Mouse (Mus musculus) midbrain, embryonic 16.5 days (tissue): ENCODE measurements around the gene Stk38. TPM values are rescaled to one million over a fixed set of nuclear protein-coding genes. Genes with fewer than 3 reads are reported as not detected.

Experiments
- ATAC-seq: fragments of 200-750 bp; cut with Nextera tagmentation; 2 replicates; pipeline ENCODE4 v1.8.0; 2017; ENCODE audit warnings: moderate TSS enrichment
- H3K27ac ChIP-seq: fragments of 300-500 bp; sonication (generic); 2 replicates; pipeline ENCODE4 v1.5.1; 2014; ENCODE audit warnings: mild to moderate bottlenecking, low read length, mixed read lengths
- H3K27me3 ChIP-seq: fragments of 300-500 bp; sonication (generic); 2 replicates; pipeline ENCODE4 v1.6.1; 2014; ENCODE audit warnings: low read depth, low read length, mixed read lengths; ENCODE audit not compliant: control insufficient read depth, insufficient read depth
- H3K36me3 ChIP-seq: fragments of 300-500 bp; sonication (generic); 2 replicates; pipeline ENCODE4 v1.6.1; 2014; ENCODE audit warnings: mild to moderate bottlenecking, low read length, moderate library complexity, mixed read lengths; ENCODE audit not compliant: control insufficient read depth, insufficient read depth
- H3K4me1 ChIP-seq: fragments of 300-500 bp; sonication (generic); 2 replicates; pipeline ENCODE4 v1.6.1; 2014; ENCODE audit warnings: mild to moderate bottlenecking, low read length, mixed read lengths; ENCODE audit not compliant: control insufficient read depth, insufficient read depth
- H3K4me2 ChIP-seq: fragments of 300-500 bp; sonication (generic); 2 replicates; pipeline ENCODE4 v1.6.1; 2014; ENCODE audit warnings: mild to moderate bottlenecking, low read length, mixed read lengths
- H3K4me3 ChIP-seq: fragments of 300-500 bp; sonication (generic); 2 replicates; pipeline ENCODE4 v1.5.1; 2014; ENCODE audit warnings: low read depth, mild to moderate bottlenecking, low read length, moderate library complexity, mixed read lengths
- H3K9ac ChIP-seq: fragments of 300-500 bp; sonication (generic); 2 replicates; pipeline ENCODE4 v1.6.1; 2014; ENCODE audit warnings: low read depth, low read length, mixed read lengths
- H3K9me3 ChIP-seq: fragments of 300-500 bp; sonication (generic); replicated peaks from 2 replicates; pipeline ENCODE4 v1.6.1; 2014; ENCODE audit warnings: mild to moderate bottlenecking, low read length, mixed read lengths; ENCODE audit not compliant: control insufficient read depth, poor library complexity, severe bottlenecking
- WGBS: fragments of 180-500 bp; shearing (Covaris S2); extraction: QIAGEN DNeasy Blood & Tissue Kit; methylation state at CpG from one replicate; pipeline ENCODE4 v1.1.7; 2014; 5-methylcytosine and 5-hydroxymethylcytosine counted together
- polyA plus RNA-seq: library from polyadenylated mRNA; unstranded; fragments of >200 nt; fragmentation: Nextera tagmentation; extraction: Ambion mirVana; gene quantifications from 2 replicates; pipeline ENCODE4 v1.2.1, GENCODE M21; 2015

The Stk38 gene
- polyA plus RNA-seq, 1 experiment from 2014 or later: 83.1 TPM

DNA sequence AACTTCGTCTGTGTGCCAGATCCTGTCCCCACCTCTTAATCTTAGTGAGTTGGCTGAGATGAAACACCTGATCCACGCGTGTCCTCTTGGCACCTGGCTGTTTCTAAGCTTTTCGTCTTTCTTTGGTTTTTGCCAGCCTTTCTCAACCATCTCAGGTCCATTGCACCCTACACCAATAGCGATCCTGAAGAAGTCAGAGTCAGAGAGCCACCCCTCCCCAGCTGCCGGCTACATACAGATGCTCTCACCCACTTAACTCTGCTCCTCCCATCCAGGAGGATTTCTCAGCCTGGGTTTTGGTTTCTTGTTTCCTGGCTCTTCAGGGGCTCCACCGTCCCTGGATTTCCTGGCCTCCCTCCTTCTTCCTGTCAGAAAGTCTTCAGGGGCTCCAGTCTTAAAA is 11.6 kb upstream of the Stk38 start:
- Histone ChIP-seq H3K27me3 (no peaks in the 10 kb centered on the region), H3K36me3 (no peaks in the 10 kb centered on the region), H3K4me1 (no peaks in the 10 kb centered on the region), H3K27ac (no peak overlapping the region), H3K9me3 (no peaks in the 10 kb centered on the region), H3K4me2 (no peak overlapping the region), H3K9ac (no peak overlapping the region), H3K4me3 (no peak overlapping the region)
- WGBS: 83% methylated on average over 7 of the region's 7 CpGs
- no peak for ATAC-seq

DNA sequence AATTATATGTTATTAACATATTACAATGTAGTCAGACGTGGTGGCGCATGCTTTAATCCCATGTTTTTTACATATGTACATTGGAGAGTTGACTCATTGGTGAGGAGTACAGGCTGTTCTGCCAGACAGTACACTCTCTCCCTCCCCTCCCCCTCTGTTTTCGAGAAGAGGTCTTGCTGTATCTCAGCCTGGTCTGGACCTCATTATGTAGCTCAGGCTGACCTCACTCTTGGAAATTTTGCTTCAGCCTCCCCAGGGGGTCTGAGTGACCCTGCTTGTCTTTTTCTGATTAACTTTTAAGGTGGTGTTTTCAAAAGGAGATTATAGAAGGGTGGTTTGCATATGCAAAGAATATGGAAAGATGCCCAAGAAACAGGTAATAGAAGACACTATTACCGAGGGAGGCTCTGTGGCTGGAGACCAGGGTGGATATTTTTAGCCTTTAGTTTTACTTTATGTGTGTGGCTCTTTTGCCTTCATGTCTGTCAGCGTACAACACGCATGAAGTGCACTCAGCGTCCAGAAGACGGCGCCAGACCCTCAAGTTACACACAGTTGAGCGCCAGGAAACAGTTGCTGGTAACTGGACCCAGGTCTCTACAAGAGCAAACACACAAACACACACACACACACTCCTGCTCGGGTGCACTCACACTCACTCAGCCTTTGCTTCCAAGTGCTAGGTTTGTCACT is 10.6 kb upstream of the Stk38 start:
- 56% methylated on average over 11 of the region's 11 CpGs for WGBS
- Histone ChIP-seq H3K36me3 (no peaks in the 10 kb centered on the region), H3K27me3 (no peaks in the 10 kb centered on the region), H3K9ac (no peak overlapping the region), H3K4me3 (no peak overlapping the region), H3K9me3 (no peaks in the 10 kb centered on the region), H3K27ac (no peak overlapping the region), H3K4me2 (no peak overlapping the region), H3K4me1 (no peaks in the 10 kb centered on the region)
- ATAC-seq: no peak

DNA sequence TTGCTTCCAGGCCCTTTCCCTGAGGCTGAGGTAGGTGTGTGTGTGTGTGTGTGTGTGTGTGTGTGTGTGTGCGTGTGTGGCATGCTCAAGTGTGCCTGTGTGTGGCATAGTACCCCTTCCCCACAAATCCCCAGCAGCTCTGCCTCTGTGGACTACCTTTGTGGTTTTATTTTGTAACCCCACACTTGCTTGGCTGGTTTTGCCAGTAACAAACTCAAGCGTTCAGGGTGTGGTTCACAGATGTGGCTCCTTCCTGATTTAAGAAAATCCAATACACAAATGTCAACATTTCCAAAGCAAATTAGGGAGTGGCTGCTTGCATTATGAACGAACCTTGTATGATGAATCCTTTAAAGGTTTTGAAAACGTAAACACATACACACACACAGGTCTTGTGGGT is 8.9 kb upstream of the Stk38 start:
- H3K9ac ChIP-seq: no peak overlapping the region
- no peaks in the 10 kb centered on the region for H3K36me3 ChIP-seq
- no peak overlapping the region for H3K4me2 ChIP-seq
- no peaks in the 10 kb centered on the region for H3K27me3 ChIP-seq
- H3K4me3 ChIP-seq: no peak overlapping the region
- ATAC-seq: no peak
- no peaks in the 10 kb centered on the region for H3K9me3 ChIP-seq
- no peak overlapping the region for H3K27ac ChIP-seq
- H3K4me1 ChIP-seq: no peaks in the 10 kb centered on the region
- WGBS: 87% methylated on average over 4 of the region's 4 CpGs

- Histone ChIP-seq H3K36me3 (no peaks in the 10 kb centered on the region), H3K27ac (no peak overlapping the region), H3K9me3 (no peaks in the 10 kb centered on the region), H3K4me2 (no peak overlapping the region), H3K4me3 (no peak overlapping the region), H3K9ac (no peak overlapping the region), H3K27me3 (no peaks in the 10 kb centered on the region), H3K4me1 (no peaks in the 10 kb centered on the region)
- no peak for ATAC-seq
- 23% methylated on average over 2 of the region's 2 CpGs for WGBS
Observed at GRCm38 (mm10) chr17:29015638-29016037, 7.8 kb upstream of the Stk38 start.

- H3K36me3 ChIP-seq: no peaks in the 10 kb centered on the region
- H3K4me1 ChIP-seq: no peaks in the 10 kb centered on the region
- no peak overlapping the region for H3K4me3 ChIP-seq
- H3K9me3 ChIP-seq: no peaks in the 10 kb centered on the region
- H3K9ac ChIP-seq: no peak overlapping the region
- H3K27me3 ChIP-seq: no peaks in the 10 kb centered on the region
- H3K27ac ChIP-seq: no peak overlapping the region
- no peak for ATAC-seq
- no peak overlapping the region for H3K4me2 ChIP-seq
Observed at GRCm38 (mm10) chr17:29014235-29014634, 6.4 kb upstream of the Stk38 start.

DNA sequence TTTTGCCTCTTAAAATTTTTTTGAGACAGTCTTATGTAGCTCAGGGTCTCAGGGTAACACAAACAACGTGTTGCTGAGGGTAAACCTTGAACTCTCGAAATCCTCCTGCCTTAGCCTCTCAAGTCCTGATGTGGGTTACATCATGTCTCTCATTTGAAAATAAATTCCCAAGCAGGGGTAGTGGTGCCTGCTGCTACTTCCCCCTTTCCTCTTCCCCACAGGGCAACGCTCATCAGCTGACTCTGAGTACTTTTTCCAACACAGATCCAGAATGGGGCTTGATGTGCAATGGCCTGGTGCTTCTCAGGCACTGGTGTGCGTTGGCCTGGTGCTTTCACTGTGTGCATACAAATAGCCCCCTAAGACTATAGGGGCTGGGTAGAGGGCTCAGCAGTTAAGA is 1.4 kb upstream of the Stk38 start:
- Histone ChIP-seq H3K9ac (no peak overlapping the region), H3K36me3 (no peaks in the 10 kb centered on the region), H3K4me2 (no peak overlapping the region), H3K27me3 (no peaks in the 10 kb centered on the region), H3K4me3 (no peak overlapping the region), H3K4me1 (peaks cover 21% of the 10 kb centered on the region), H3K27ac (no peak overlapping the region), H3K9me3 (no peaks in the 10 kb centered on the region)
- ATAC-seq: no peak
- WGBS: 91% methylated on average over 4 of the region's 4 CpGs

GRCm38 (mm10) chr17:29008326-29008650 is 493 bp upstream of the Stk38 start:
- H3K27ac ChIP-seq: peak overlapping the region; percentile 89
- peak overlapping the region; percentile 89 for H3K9ac ChIP-seq
- WGBS: 10% methylated on average over 8 of the region's 8 CpGs
- no peaks in the 10 kb centered on the region for H3K36me3 ChIP-seq
- H3K4me2 ChIP-seq: peak overlapping the region; percentile 69
- H3K9me3 ChIP-seq: no peaks in the 10 kb centered on the region
- peaks cover 21% of the 10 kb centered on the region for H3K4me1 ChIP-seq
- peak overlapping the region; percentile 81 for H3K4me3 ChIP-seq
- no peak for ATAC-seq
- H3K27me3 ChIP-seq: no peaks in the 10 kb centered on the region

GRCm38 (mm10) chr17:29007243-29007640 is 553 bp downstream of the Stk38 start:
- peak; percentile 61; the same call in 1 of the 2 replicates for ATAC-seq
- no peaks in the 10 kb centered on the region for H3K27me3 ChIP-seq

GRCm38 (mm10) chr17:29006812-29007211 is 983 bp downstream of the Stk38 start:
- peak overlapping the region; percentile 89 for H3K27ac ChIP-seq
- ATAC-seq: no peak
- H3K27me3 ChIP-seq: no peaks in the 10 kb centered on the region
- H3K4me1 ChIP-seq: peaks cover 21% of the 10 kb centered on the region
- H3K36me3 ChIP-seq: no peaks in the 10 kb centered on the region
- WGBS: 7% methylated on average over 7 of the region's 7 CpGs
- H3K9ac ChIP-seq: peak overlapping the region; percentile 89
- H3K4me3 ChIP-seq: peak overlapping the region; percentile 81
- no peaks in the 10 kb centered on the region for H3K9me3 ChIP-seq
- H3K4me2 ChIP-seq: peak overlapping the region; percentile 91

More at GRCm38 (mm10) chr17:29007243-29007640, 553 bp downstream of the Stk38 start:
- WGBS: under 1% methylated on average over 19 of the region's 19 CpGs
- Histone ChIP-seq H3K9ac (peak overlapping the region; percentile 89), H3K27ac (peak overlapping the region; percentile 89), H3K9me3 (no peaks in the 10 kb centered on the region), H3K4me1 (peaks cover 21% of the 10 kb centered on the region), H3K4me3 (peak overlapping the region; percentile 81), H3K36me3 (no peaks in the 10 kb centered on the region), H3K4me2 (peak overlapping the region; percentile 91)
